Mouse (Mus musculus): ENCODE measurements around the gene Kif26b.

The Kif26b gene

GRCm38 (mm10) chr1:178528431-178529351, at the start of gene Kif26b:
Gene Kif26b, plus strand, starts transcription at chr1:178529125.
- peak; percentile 74 for DNase-seq (ENCODE audit: low spot score)

GRCm38 (mm10) chr1:178483854-178484253, 45.1 kb upstream of the Kif26b start:
- no peak for DNase-seq (ENCODE audit: low spot score)

GRCm38 (mm10) chr1:178485138-178485867, 43.6 kb upstream of the Kif26b start:
- no peak for DNase-seq (ENCODE audit: low spot score)

DNA sequence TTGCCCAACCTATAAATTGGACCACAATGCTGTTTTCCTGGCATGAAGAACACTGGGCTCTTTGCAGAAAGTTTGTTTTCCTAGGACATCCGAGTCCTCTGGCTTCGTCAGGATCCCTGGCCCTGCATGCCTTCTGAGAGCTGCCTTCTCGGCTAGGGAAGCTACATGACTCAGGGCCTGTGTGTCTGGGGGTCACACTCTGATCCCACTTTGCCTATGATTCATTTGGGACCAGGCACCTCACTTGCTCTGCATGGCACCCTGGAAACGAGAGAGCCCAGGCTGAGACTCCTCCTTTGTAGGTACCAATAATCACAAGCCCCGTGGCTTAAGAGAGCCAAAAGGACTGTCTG, 43.1 kb upstream of the Kif26b start:
- DNase-seq (ENCODE audit: low spot score), result no peak

GRCm38 (mm10) chr1:178486828-178487227, 42.1 kb upstream of the Kif26b start:
- no peak for DNase-seq (ENCODE audit: low spot score)

- DNase-seq (ENCODE audit: low spot score), result peak; percentile 34
Observed at GRCm38 (mm10) chr1:178489127-178489526, 39.8 kb upstream of the Kif26b start.

- DNase-seq (ENCODE audit: low spot score), result no peak
Observed at GRCm38 (mm10) chr1:178491733-178492132, 37.2 kb upstream of the Kif26b start.

- no peak for DNase-seq (ENCODE audit: low spot score)
Observed at GRCm38 (mm10) chr1:178492493-178492892, 36.4 kb upstream of the Kif26b start.

DNA sequence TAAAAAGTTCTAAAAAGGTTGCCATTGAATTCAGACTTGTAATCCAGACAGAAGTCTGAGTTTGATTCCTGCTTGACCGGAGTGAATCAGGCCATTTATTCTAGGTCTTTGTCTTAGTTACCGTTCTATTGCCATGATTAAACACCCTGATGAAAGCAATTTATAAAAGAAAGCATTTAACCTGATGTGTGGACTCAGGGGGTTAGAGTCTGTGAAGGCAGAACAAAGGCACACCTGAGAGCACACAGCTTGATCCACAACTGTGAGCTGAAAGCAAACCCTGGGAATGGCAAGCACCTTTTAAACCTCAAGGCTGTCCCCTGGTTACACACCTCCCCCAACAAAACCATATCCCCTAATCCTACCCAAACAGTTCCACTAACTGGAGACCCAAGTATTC, 32.7 kb upstream of the Kif26b start:
- no peak for DNase-seq (ENCODE audit: low spot score)

DNA sequence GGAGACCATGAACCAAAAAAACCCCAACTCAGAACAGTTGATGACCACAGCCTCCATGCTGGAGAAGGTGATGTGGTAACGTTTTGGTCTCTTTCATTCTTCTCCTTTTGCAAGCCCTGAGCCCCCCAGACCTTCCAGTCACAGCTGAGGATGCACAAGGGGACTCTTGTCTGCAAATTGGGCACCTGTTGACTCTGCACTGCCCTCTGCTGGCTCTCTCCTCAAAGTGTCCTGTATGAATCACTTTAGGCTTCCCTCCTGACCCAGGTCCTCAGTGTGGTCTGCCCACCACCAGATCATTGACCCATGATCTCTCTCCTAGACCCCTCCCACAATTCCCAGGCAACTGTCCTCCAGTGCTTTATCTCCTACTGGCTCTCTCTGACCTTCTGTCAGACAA, 32.1 kb upstream of the Kif26b start:
- peak; percentile 41 for DNase-seq (ENCODE audit: low spot score)

GRCm38 (mm10) chr1:178506938-178507337, 22.0 kb upstream of the Kif26b start:
- DNase-seq (ENCODE audit: low spot score), result no peak

DNA sequence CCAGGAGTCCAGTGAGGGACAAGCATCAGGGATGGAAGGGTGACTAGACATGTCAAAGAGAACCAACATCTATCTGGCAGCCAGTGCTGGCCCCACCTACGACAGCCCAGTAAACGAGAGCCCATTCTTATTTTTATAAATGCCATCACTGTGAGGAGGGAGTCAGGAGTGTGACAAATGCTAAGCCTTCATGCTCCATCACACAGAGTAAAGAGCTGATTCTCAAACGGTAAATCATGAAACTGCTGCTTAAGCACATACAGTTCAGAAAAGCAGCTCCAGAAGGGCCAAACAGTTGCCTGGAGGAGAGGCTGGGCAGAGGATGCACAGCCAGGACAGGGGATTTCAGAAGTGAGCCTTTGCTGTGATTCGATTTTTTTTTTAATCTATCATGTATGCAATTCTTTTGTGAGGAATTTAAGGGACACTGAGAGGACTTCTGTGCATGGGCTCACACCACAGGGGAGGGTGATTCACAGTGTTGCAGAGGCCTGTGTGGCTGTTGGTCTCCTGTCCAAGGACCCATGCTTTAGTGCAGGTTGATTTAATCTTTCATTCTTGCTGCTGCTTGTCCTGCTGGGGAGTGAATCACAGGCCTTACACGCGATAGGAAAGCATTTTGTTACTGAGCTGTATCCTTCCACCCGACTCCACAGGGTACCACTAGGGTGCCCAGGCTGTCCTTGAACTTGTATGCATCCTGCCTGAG, 16.4 kb upstream of the Kif26b start:
- DNase-seq (ENCODE audit: low spot score), result no peak

GRCm38 (mm10) chr1:178513954-178514353, 15.0 kb upstream of the Kif26b start:
- DNase-seq (ENCODE audit: low spot score), result no peak

DNA sequence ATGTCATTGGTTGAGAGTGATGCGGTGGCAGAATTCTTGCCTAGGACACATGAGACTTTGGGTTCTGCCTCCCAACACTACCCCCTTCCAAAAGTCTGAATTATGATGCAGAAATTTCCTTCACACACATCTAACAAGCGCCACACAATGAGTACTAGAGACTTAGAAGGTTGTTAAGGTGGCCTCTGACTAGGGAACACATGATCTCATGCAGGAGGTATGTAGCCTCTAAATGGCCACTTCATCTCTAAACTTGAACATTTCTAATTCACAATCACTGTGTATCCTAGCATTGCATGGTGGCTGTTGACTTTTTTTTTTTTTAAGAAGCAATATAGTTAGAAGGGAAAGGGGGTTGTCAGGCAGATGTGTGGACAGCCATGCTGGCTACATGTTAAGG, 13.1 kb upstream of the Kif26b start:
- no peak for DNase-seq (ENCODE audit: low spot score)

DNA sequence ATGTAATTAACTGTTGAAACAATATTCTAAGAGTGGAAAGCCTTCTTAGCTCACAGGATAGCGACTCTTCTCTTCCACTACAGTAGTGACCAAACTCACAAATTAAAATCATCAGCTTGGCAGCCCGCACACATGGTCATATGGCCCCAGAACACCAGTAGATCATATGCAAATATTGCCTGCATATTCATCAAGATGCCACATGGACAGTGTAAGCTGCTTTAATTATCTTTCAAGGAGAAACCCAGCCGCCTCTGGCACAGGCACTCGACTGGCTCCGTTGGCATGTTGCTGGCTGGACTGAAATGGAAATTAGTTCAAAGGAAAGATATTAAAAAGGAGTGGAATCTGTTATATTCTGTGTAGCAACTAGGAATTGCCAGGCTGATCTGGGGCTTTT, 6.5 kb upstream of the Kif26b start:
- no peak for DNase-seq (ENCODE audit: low spot score)

DNA sequence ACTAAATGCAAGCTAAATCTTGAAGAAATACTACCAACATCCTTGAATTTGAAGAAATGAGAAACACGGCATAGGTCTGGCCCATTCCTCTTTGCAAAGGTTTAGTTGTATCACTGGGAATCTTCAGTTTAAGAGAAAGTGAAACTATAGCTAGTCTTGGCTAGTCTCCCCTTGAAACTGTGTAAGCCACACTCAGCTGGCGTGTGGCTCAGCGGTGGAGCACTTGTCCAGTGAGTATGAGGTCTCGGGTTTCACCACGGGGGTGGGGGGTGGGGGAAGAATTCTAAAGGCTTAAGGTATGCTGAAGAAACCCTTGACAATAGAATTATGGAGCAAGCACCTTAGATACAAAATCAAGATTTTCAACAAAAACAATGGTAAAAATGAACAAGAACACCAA, 5.8 kb upstream of the Kif26b start:
- no peak for DNase-seq (ENCODE audit: low spot score)

GRCm38 (mm10) chr1:178527185-178527546, 1.8 kb upstream of the Kif26b start:
- DNase-seq (ENCODE audit: low spot score), result peak; percentile 94

- DNase-seq (ENCODE audit: low spot score), result peak; percentile 58
Observed at GRCm38 (mm10) chr1:178527547-178528361, 1.2 kb upstream of the Kif26b start.

GRCm38 (mm10) chr1:178529512-178530300, 781 bp downstream of the Kif26b start:
- peak; percentile 49 for DNase-seq (ENCODE audit: low spot score)

DNA sequence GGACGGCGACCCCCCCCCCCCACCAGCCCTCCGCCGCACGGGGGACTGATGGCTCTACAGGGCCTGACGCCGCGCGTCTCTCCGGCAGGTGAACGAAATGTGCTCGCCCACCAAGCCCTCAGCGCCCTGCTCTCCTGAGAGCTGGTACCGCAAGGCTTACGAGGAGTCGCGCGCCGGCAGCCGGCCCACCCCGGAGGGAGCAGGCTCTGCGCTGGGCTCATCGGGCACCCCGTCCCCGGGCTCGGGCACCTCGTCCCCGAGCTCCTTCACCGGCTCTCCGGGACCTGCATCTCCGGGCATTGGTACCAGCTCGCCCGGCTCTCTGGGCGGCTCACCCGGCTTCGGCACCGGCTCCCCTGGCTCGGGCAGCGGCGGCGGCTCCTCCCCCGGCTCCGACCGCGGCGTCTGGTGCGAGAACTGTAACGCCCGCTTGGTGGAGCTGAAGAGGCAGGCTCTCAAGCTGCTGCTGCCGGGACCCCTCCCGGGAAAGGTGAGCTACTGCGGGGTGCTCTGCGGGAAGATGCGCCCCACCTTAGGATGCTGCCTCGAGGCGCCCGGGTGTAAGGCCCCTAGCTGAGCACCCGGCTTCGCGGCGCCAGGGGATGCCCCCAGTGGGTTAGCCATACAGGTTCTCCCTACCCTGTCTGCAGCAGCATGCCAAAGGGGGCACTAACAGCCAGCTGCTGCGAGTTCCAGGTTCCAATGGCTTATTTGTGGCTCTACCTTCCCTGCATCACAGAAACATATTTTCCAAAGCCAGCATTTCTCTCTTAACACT, 1.6 kb downstream of the Kif26b start:
- DNase-seq (ENCODE audit: low spot score), result peak; percentile 86
